Mouse (Mus musculus) macrophage (primary cell): ENCODE results near the gene Slc22a12. TPM values are rescaled to one million over a fixed set of nuclear protein-coding genes. Genes with fewer than 3 reads are reported as not detected.

Source experiments
- H3K27ac ChIP-seq: fragments of 350-480 bp; formaldehyde crosslinking; 2 replicates; pipeline ENCODE4 v1.9.0; 2021
- H3K36me3 ChIP-seq: fragments of 350-480 bp; formaldehyde crosslinking; 2 replicates; pipeline ENCODE4 v1.9.0; 2021; ENCODE audit errors: inconsistent target
- H3K4me3 ChIP-seq: fragments of 350-480 bp; formaldehyde crosslinking; 2 replicates; pipeline ENCODE4 v1.9.0; 2021; ENCODE audit errors: inconsistent target
- H3K79me2 ChIP-seq: fragments of 350-480 bp; formaldehyde crosslinking; 2 replicates; pipeline ENCODE4 v1.9.0; 2021; ENCODE audit errors: inconsistent target
- WGBS: methylation state at CpG from one replicate; pipeline ENCODE4 v1.1.7; 2026; ENCODE audit warnings: inconsistent platforms; ENCODE audit not compliant: missing documents; 5-methylcytosine and 5-hydroxymethylcytosine counted together
- polyA plus RNA-seq: library from polyadenylated mRNA; stranded (reverse); fragments of 250-400 nt; gene quantifications from 3 replicates; pipeline ENCODE4 v1.2.4, GENCODE M21; 2018; ENCODE audit warnings: inconsistent platforms

Slc22a12 gene
- polyA plus RNA-seq, 1 experiment from 2014 or later, result not detected

DNA sequence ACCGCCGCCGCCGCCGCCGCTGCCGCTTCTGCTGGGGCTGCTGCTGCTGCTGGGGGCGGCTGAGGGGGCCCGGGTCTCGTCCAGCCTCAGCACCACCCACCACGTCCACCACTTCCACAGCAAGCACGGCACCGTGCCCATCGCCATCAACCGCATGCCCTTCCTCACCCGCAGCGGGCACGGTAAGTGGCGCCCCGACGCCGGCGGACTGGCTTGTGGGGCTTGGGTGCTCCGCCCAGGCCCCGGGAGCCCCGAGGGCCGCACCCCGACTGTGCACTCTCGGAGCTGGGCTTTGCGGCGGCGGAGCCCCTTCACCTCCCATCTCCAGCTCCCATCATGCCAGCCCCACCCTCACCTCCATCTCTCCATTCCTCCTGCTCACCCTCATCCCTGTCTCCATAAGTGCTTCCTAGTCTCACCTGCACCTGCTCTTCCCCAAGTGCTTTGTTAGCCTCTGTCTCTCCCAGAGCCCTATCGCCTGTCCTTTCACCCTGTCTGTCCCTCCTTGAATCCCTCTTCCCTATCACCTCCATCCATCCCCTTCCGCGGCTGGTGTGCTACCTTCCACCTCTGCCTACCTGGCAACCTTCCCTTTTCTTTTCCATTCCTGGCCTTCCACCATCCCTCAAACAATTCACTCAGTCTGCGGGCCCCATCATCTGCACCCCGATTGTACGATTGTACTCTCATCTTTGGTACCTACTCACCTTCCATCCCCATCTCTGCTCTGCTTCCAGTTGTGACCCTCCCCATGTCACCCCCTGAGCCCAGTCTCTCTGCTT lies 44.3 kb downstream of the Slc22a12 start:
- 6% methylated on average over 31 of the region's 38 CpGs for WGBS
- no peak overlapping the region for H3K27ac ChIP-seq
- no peaks in the 10 kb centered on the region for H3K79me2 ChIP-seq
- H3K4me3 ChIP-seq, result no peak overlapping the region
- no peaks in the 10 kb centered on the region for H3K36me3 ChIP-seq

- no peaks in the 10 kb centered on the region for H3K36me3 ChIP-seq
- no peak overlapping the region for H3K4me3 ChIP-seq
- no peak overlapping the region for H3K27ac ChIP-seq
- no peaks in the 10 kb centered on the region for H3K79me2 ChIP-seq
- 3% methylated on average over 33 of the region's 39 CpGs for WGBS
These were observed 45.0 kb downstream of the Slc22a12 start for GRCm38 (mm10) chr19:6497803-6498202.

- Histone ChIP-seq H3K36me3 (no peaks in the 10 kb centered on the region), H3K27ac (no peak overlapping the region), H3K79me2 (no peaks in the 10 kb centered on the region), H3K4me3 (no peak overlapping the region)
- 0% methylated on average over 28 of the region's 39 CpGs for WGBS
These were observed 45.6 kb downstream of the Slc22a12 start for GRCm38 (mm10) chr19:6497150-6497801.

- no peaks in the 10 kb centered on the region for H3K36me3 ChIP-seq
- no peak overlapping the region for H3K4me3 ChIP-seq
- H3K27ac ChIP-seq, result no peak overlapping the region
- H3K79me2 ChIP-seq, result no peaks in the 10 kb centered on the region
- WGBS, result 16% methylated on average over 6 of the region's 6 CpGs
These were observed 46.2 kb downstream of the Slc22a12 start for GRCm38 (mm10) chr19:6496462-6497149.

DNA sequence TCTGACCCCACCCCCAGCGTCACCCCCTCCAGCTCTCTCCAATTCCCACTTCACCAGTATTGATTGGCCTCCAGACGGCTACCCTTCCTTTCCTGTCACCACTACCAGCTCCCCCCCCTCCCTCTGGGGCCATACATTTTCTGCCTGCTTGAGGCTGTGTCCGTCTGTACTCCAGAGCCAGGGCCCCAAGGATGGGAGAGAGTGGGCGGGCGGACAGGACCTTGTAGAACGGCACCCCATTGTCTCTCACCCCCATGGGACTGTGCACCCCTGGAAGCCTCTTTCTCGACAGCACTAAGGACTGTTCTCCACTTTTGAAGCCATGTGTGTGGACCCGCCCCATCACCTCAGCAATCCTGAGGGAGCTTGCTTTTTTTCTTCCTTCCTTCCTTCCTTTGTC lies 47.1 kb downstream of the Slc22a12 start:
- no peak overlapping the region for H3K4me3 ChIP-seq
- H3K79me2 ChIP-seq, result no peaks in the 10 kb centered on the region
- 51% methylated on average over 8 of the region's 8 CpGs for WGBS
- no peaks in the 10 kb centered on the region for H3K36me3 ChIP-seq
- no peak overlapping the region for H3K27ac ChIP-seq

DNA sequence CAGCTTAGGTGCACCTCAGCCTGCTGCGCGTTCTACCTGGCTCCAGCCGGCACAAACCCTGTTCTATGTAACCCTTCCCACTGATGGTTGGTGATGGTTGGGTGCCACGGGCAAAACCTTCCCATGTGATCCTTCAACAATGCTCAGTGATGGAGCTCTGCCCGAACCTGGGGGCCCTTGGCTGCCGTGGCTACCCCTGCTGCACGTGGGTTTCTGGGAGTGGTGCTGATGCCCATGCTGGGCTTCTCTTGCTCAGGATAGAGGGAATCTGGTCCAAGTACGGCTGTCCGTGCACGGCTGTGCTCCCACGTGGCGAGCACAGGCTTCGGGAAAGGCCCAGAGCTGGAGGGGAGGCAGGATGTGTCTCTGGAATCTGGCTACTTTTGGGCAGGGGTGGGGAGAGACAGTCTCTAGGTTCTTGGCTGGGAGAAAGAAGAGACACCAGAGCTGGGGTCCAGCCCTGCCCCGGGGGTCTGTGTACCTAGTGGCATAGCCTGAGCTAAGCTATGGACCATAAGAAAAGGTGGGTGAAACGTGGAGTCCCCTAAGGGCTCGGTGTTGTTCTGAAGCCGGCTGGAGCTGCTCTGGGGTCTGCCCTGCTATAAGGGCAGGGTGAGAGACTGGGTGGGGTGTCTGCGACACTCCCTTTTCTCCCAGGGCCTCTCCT lies 48.2 kb downstream of the Slc22a12 start:
- 68% methylated on average over 18 of the region's 18 CpGs for WGBS

GRCm38 (mm10) chr19:6494032-6494431 lies 48.8 kb downstream of the Slc22a12 start:
- 76% methylated on average over 6 of the region's 7 CpGs for WGBS
- no peaks in the 10 kb centered on the region for H3K36me3 ChIP-seq
- no peaks in the 10 kb centered on the region for H3K79me2 ChIP-seq
- no peak overlapping the region for H3K4me3 ChIP-seq
- no peak overlapping the region for H3K27ac ChIP-seq

More for the DNA sequence above, 48.2 kb downstream of the Slc22a12 start:
- no peaks in the 10 kb centered on the region for H3K36me3 ChIP-seq
- H3K79me2 ChIP-seq, result no peaks in the 10 kb centered on the region
- no peak overlapping the region for H3K27ac ChIP-seq
- H3K4me3 ChIP-seq, result no peak overlapping the region

DNA sequence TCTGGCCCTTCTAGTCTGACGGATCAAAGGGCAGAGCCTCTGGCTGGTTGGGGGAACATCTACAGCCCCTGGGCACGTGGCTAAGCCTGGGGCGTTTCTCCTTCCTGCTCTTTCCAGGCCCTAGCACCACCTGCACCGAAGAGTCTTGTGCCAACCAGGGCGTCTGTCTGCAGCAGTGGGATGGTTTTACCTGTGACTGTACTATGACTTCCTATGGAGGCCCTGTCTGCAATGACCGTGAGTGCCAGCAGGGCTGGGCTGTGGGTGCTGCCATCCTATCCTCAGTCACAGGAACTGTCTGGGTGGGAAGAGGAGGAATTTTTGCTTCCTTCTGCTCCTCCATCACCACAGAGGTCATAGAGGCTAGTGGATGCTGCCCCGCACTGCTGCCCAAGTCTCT lies 49.6 kb downstream of the Slc22a12 start:
- no peaks in the 10 kb centered on the region for H3K36me3 ChIP-seq
- no peak overlapping the region for H3K4me3 ChIP-seq
- WGBS, result 84% methylated on average over 7 of the region's 7 CpGs
- H3K27ac ChIP-seq, result no peak overlapping the region
- no peaks in the 10 kb centered on the region for H3K79me2 ChIP-seq

GRCm38 (mm10) chr19:6492124-6492523 lies 50.7 kb downstream of the Slc22a12 start:
- H3K27ac ChIP-seq, result no peak overlapping the region
- H3K36me3 ChIP-seq, result no peaks in the 10 kb centered on the region
- WGBS, result 25% methylated on average over 12 of the region's 12 CpGs
- H3K4me3 ChIP-seq, result no peak overlapping the region
- H3K79me2 ChIP-seq, result no peaks in the 10 kb centered on the region

- no peak overlapping the region for H3K4me3 ChIP-seq
- no peaks in the 10 kb centered on the region for H3K36me3 ChIP-seq
- H3K27ac ChIP-seq, result no peak overlapping the region
- WGBS, result 81% methylated on average over 8 of the region's 8 CpGs
- H3K79me2 ChIP-seq, result no peaks in the 10 kb centered on the region
These were observed 51.3 kb downstream of the Slc22a12 start for GRCm38 (mm10) chr19:6491538-6491937.

GRCm38 (mm10) chr19:6489030-6489429 lies 53.8 kb downstream of the Slc22a12 start:
- Histone ChIP-seq H3K4me3 (no peak overlapping the region), H3K27ac (no peak overlapping the region), H3K36me3 (no peaks in the 10 kb centered on the region), H3K79me2 (no peaks in the 10 kb centered on the region)
- WGBS, result 3% methylated on average over 4 of the region's 4 CpGs

Other genes starting within 250 kb of the Slc22a12 start
- 1.3 to 3.5 TPM (median 2.8 TPM) in 3 replicates for gene Cdc42bpg, start 236.6 kb downstream of the Slc22a12 start, polyA plus RNA-seq
- gene Men1, start 208.1 kb downstream of the Slc22a12 start, polyA plus RNA-seq, result 16.4 to 22.0 TPM (median 21.4 TPM) in 3 replicates
- 6.8 to 15.8 TPM (median 8.5 TPM) in 3 replicates for gene Map4k2, start 201.9 kb downstream of the Slc22a12 start, polyA plus RNA-seq
- gene Sf1, start 179.3 kb downstream of the Slc22a12 start, polyA plus RNA-seq, result 95.2 to 156 TPM (median 120 TPM) in 3 replicates
- 0.21 to 0.59 TPM (median 0.39 TPM) in 3 replicates for gene Pygm, start 158.6 kb downstream of the Slc22a12 start, polyA plus RNA-seq
- gene Rasgrp2, start 143.7 kb downstream of the Slc22a12 start, polyA plus RNA-seq, result 5.2 to 12.2 TPM (median 11.4 TPM) in 3 replicates
- gene Nrxn2, start 124.3 kb downstream of the Slc22a12 start, polyA plus RNA-seq, result not detected in 3 replicates